Mouse (Mus musculus) CH12.LX (cell line): ENCODE measurements around the gene Kcnh2. TPM values are rescaled to one million over a fixed set of nuclear protein-coding genes. Genes with fewer than 3 reads are reported as not detected.

Source experiments
- DNase-seq: peaks from one replicate; pipeline ENCODE4 v3.0.0-alpha.2; 2013; ENCODE audit errors: extremely low read depth
- H3K27ac ChIP-seq: 2 replicates; pipeline ENCODE4 v1.5.1; 2012; ENCODE audit warnings: low read depth, mild to moderate bottlenecking, control low read depth, moderate library complexity; ENCODE audit not compliant: insufficient read depth
- H3K27me3 ChIP-seq: replicated peaks from 2 replicates; pipeline ENCODE3; 2012; ENCODE audit warnings: inconsistent platforms
- H3K36me3 ChIP-seq, 2 experiments: replicated peaks in 1 of 2; 2 replicates each; pipeline versions ENCODE3 to v1.6.1; 2012; ENCODE audit warnings: inconsistent platforms in 1 of 2, low read length in 1 of 2, mild to moderate bottlenecking in 1 of 2, mixed read lengths in 1 of 2, moderate library complexity in 1 of 2; ENCODE audit not compliant: control insufficient read depth in 1 of 2, insufficient read depth in 1 of 2
- H3K4me1 ChIP-seq, 2 experiments: 2 replicates each; pipeline ENCODE4 v1.6.1; 2012; ENCODE audit warnings: inconsistent platforms in 1 of 2, moderate library complexity in 1 of 2; ENCODE audit not compliant: insufficient read depth in 2 of 2, control insufficient read depth in 1 of 2
- H3K4me2 ChIP-seq: 2 replicates; pipeline ENCODE4 v1.6.1; 2012; ENCODE audit warnings: low read depth, mild to moderate bottlenecking, control low read depth; ENCODE audit not compliant: poor library complexity, insufficient read depth, severe bottlenecking
- H3K4me3 ChIP-seq, 3 experiments: fragments of 150-350 bp in 1 of 3; sonication (generic) in 1 of 3; replicated peaks in 1 of 3; 2 replicates each; pipeline versions ENCODE3 to v1.5.1; 2011 to 2012; ENCODE audit warnings: low read depth in 2 of 3, low read length in 2 of 3, mild to moderate bottlenecking in 2 of 3, moderate library complexity in 2 of 3, control low read depth in 1 of 3, improper control_type of control experiment in 1 of 3, inconsistent platforms in 1 of 3, mixed read lengths in 1 of 3; ENCODE audit not compliant: poor library complexity in 1 of 3
- H3K79me2 ChIP-seq: replicated peaks from 2 replicates; pipeline ENCODE4 v1.6.1; 2012; ENCODE audit warnings: mild to moderate bottlenecking, moderate library complexity; ENCODE audit not compliant: control insufficient read depth, poor library complexity, insufficient read depth, severe bottlenecking; ENCODE audit errors: extremely low read depth
- H3K9ac ChIP-seq: 2 replicates; pipeline ENCODE4 v1.6.1; 2012; ENCODE audit warnings: low read depth, mild to moderate bottlenecking, control low read depth, moderate library complexity; ENCODE audit not compliant: insufficient read depth
- H3K9me3 ChIP-seq: replicated peaks from 2 replicates; pipeline ENCODE3; 2012; ENCODE audit warnings: low read length, inconsistent platforms, mixed read lengths
- E2F4 ChIP-seq: IDR thresholded peaks from 2 replicates; pipeline ENCODE4 v1.6.1; 2011; ENCODE audit warnings: low read depth, low read length, improper control_type of control experiment; ENCODE audit not compliant: insufficient replicate concordance
- ETS1 ChIP-seq: conservative IDR thresholded peaks from 2 replicates; pipeline ENCODE4 v1.6.1; 2012; ENCODE audit warnings: low read depth, mild to moderate bottlenecking, inconsistent platforms, low read length, improper control_type of control experiment, moderate library complexity
- HCFC1 ChIP-seq: IDR thresholded peaks from 2 replicates; pipeline ENCODE4 v1.6.1; 2012; ENCODE audit warnings: low read depth, mild to moderate bottlenecking, inconsistent platforms, low read length, improper control_type of control experiment
- JUN ChIP-seq: IDR thresholded peaks from 2 replicates; pipeline ENCODE4 v1.6.1; 2011; ENCODE audit warnings: low read depth, mild to moderate bottlenecking, low read length, improper control_type of control experiment, moderate library complexity; ENCODE audit not compliant: insufficient read depth
- MAFK ChIP-seq: IDR thresholded peaks from 2 replicates; pipeline ENCODE4 v1.6.1; 2011; ENCODE audit warnings: low read length, improper control_type of control experiment; ENCODE audit not compliant: insufficient replicate concordance
- MAX ChIP-seq: IDR thresholded peaks from 2 replicates; pipeline ENCODE4 v1.6.1; 2011; ENCODE audit warnings: low read length, improper control_type of control experiment
- MYC ChIP-seq: IDR thresholded peaks from 2 replicates; pipeline ENCODE4 v1.6.1; 2011; ENCODE audit warnings: low read depth, mild to moderate bottlenecking, improper control_type of control experiment, low read length
- NELFE ChIP-seq: IDR thresholded peaks from 2 replicates; pipeline ENCODE4 v1.6.1; 2011; ENCODE audit warnings: low read depth, low read length, improper control_type of control experiment
- RAD21 ChIP-seq: IDR thresholded peaks from 2 replicates; pipeline ENCODE4 v1.6.1; 2011; ENCODE audit warnings: low read depth, mild to moderate bottlenecking, low read length, improper control_type of control experiment, moderate library complexity
- RCOR1 ChIP-seq: conservative IDR thresholded peaks from 2 replicates; pipeline ENCODE4 v1.6.1; 2012; ENCODE audit warnings: low read depth, mild to moderate bottlenecking, inconsistent platforms, low read length, improper control_type of control experiment
- SMC3 ChIP-seq: IDR thresholded peaks from 2 replicates; pipeline ENCODE4 v1.6.1; 2011; ENCODE audit warnings: low read depth, low read length, improper control_type of control experiment
- UBTF ChIP-seq: IDR thresholded peaks from 2 replicates; pipeline ENCODE4 v1.6.1; 2012; ENCODE audit warnings: low read depth, mild to moderate bottlenecking, inconsistent platforms, low read length, improper control_type of control experiment, moderate library complexity
- USF2 ChIP-seq: conservative IDR thresholded peaks from 2 replicates; pipeline ENCODE4 v1.6.1; 2011; ENCODE audit warnings: low read depth, low read length, improper control_type of control experiment
- ZKSCAN1 ChIP-seq: IDR thresholded peaks from 2 replicates; pipeline ENCODE4 v1.6.1; 2012; ENCODE audit warnings: low read depth, inconsistent platforms, low read length, improper control_type of control experiment, borderline replicate concordance
- dilution Hi-C: fragments of 300-500 bp; cut with MboI; formaldehyde crosslinking; loops from 2 replicates; pipeline ENCODE4 v1.14.3; 2020; ENCODE audit warnings: low sequenced_read_pairs; ENCODE audit not compliant: extremely low pct_unique_long_range_greater_than_20kb, extremely low pct_ligation_motif_present
- in situ Hi-C: fragments of 300-500 bp; cut with MboI; formaldehyde crosslinking; loops from 3 replicates; pipeline ENCODE4 v1.14.3; 2019; ENCODE audit warnings: low sequenced_read_pairs, low pct_ligation_motif_present, low pct_unique_long_range_greater_than_20kb, mixed read lengths
- polyA plus RNA-seq: library from polyadenylated mRNA; unstranded; fragments of >175 nt; gene quantifications from 2 replicates; pipeline ENCODE4 v1.2.1, GENCODE M21; 2012; ENCODE audit warnings: low read depth; ENCODE audit not compliant: insufficient read length
- total RNA-seq, 2 experiments: library from RNA; depleted of rRNA; stranded (reverse); fragments of 300-350 nt in 1 of 2; fragments of >200 nt in 1 of 2; gene quantifications; 2 replicates each; pipeline ENCODE4 v1.2.3; 2012 to 2014

Gene Kcnh2
- total and polyA plus RNA-seq, 3 experiments, result 0.30 to 2.8 (median 0.59) TPM

DNA sequence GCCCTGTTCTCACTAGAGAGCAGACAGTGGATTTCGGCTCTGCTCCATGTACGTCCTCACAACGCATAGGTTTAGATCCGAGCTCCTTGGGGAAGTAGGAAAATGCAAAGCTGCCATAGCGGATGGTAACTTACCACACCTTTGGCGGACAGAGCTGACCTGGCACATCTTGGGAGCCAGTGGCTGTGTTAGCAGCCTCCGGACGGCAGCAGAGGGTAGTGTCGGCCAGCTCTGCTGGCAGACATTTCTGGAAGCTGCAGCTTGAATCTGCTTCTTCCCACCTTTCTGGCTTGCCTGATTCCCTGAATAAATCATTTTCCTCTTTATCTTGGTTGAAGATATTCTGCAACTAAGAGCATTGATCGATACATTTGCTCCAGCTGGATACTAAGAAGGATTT is 73.2 kb downstream of the Kcnh2 start:
- H3K4me3 ChIP-seq, result no peak overlapping the region

DNA sequence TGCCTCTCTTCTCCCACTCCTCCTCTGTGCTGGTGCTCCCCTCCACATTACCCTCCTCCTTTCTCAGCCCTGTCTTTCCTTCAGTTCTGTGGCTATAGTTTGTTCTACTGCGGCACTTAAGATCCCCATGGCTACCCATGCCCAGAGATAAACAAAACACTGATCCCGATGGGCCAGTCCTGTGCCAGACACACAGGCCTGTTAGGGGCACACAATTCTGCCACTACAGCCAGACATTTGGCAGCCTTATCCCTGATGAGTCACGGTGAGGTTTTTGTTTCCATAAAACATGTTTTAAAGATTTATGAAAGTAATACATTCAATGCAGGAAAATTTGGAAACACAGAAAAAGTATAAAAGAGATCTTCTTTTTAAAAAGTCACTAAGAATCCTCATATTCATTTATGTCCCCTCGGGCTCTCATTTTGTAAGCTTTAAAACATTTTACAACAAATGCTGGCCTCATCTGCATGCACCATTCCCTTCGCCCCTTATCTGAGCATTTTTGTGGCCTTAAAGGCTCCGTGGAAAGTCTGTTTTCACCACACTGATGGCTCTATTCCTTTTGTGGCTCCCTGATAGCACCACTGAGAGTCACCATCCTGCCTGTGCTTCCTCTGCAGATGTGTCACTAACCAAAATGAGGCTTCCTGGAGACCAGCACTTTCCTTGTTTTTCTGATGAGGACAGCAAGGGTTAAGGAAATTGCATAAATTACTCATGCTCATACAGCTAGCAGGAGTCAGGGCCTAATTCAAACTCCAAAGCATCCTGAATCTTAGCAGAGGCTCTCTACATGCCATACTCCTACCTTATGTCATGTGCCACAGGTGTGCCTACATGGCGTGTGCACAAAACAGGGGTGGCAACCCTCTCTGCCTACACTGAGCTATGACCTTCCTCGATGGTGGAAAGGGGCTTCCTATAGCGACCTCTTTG is 77.5 kb downstream of the Kcnh2 start:
- no peak for DNase-seq
- Histone ChIP-seq H3K4me1 (no peaks in the 10 kb centered on the region), H3K4me2 (no peak overlapping the region), H3K4me3 (no peak overlapping the region), H3K27me3 (peaks cover 19% of the 10 kb centered on the region), H3K9me3 (no peaks in the 10 kb centered on the region), H3K9ac (no peak overlapping the region), H3K27ac (no peak overlapping the region), H3K79me2 (no peaks in the 10 kb centered on the region), H3K36me3 (no peaks in the 10 kb centered on the region)
- in situ Hi-C loops (loop anchor here (25.0 kb wide), 1 partner anchor 387 kb away; no protein-coding TSS in a partner anchor), dilution Hi-C loops (no loop called here)
- no peak for TF ChIP-seq MAFK
- TF ChIP-seq, all 38 proteins: peak for 0

More for the DNA sequence above, 73.2 kb downstream of the Kcnh2 start:
- peaks cover 47% of the 10 kb centered on the region for H3K27me3 ChIP-seq
- H3K9ac ChIP-seq, result no peak overlapping the region
- in situ Hi-C loops (no loop called here), dilution Hi-C loops (no loop called here)
- H3K27ac ChIP-seq, result no peak overlapping the region
- H3K9me3 ChIP-seq, result no peaks in the 10 kb centered on the region
- no peak for DNase-seq
- no peak overlapping the region for H3K4me2 ChIP-seq
- H3K4me1 ChIP-seq, result no peaks in the 10 kb centered on the region
- H3K79me2 ChIP-seq, result no peaks in the 10 kb centered on the region
- no peaks in the 10 kb centered on the region for H3K36me3 ChIP-seq
- no peak for TF ChIP-seq NELFE
- TF ChIP-seq E2F4, result no peak
- no peak for TF ChIP-seq RAD21
- no peak for TF ChIP-seq USF2
- no peak for TF ChIP-seq MYC
- TF ChIP-seq SMC3, result no peak
- no peak for TF ChIP-seq MAX
- TF ChIP-seq MAFK, result no peak
- TF ChIP-seq UBTF, result no peak
- TF ChIP-seq JUN, result no peak
- no peak for TF ChIP-seq ZKSCAN1

DNA sequence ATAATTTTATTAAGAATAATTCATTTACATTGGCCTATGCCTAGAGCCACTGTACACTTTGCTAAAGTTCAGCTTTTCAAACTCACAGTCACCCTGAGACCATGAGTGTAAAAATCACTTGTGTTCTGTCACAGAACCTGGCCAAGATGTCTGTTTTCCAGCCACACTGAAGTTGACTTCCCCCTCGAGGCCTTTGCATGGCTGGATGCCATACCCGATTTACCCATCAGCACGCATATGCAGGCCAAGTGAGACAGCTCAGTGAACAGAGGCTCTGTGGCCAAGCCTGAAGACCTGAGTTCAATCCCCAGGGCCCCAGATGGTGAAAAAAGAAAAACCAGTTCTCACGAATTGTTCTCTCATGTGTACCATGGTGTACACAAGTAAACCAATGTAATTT is 80.5 kb downstream of the Kcnh2 start:
- Histone ChIP-seq H3K9ac (no peak overlapping the region), H3K9me3 (no peaks in the 10 kb centered on the region), H3K4me1 (peaks cover under 1 to 6% of the 10 kb centered on the region in 2 experiments; a peak in 3 of 4 replicates)
- TF ChIP-seq ETS1 (no peak), RAD21 (no peak), NELFE (no peak), RCOR1 (no peak), JUN (no peak), HCFC1 (no peak)
- TF ChIP-seq, all 38 proteins: peak for 0
- no peak overlapping the region for H3K4me3 ChIP-seq
- in situ Hi-C loops (loop anchor here (25.0 kb wide), 1 partner anchor 384 kb away; no protein-coding TSS in a partner anchor), dilution Hi-C loops (no loop called here)
- H3K27ac ChIP-seq, result no peak overlapping the region
- no peak for DNase-seq
- H3K36me3 ChIP-seq, result no peaks in the 10 kb centered on the region
- peaks cover 13% of the 10 kb centered on the region for H3K27me3 ChIP-seq
- H3K4me2 ChIP-seq, result no peak overlapping the region
- no peaks in the 10 kb centered on the region for H3K79me2 ChIP-seq
